Mouse (Mus musculus) kidney, embryonic 15.5 days (tissue): ENCODE results near the gene Cd5l. TPM values are rescaled to one million over a fixed set of nuclear protein-coding genes. Genes with fewer than 3 reads are reported as not detected.

Source experiments
- ATAC-seq: fragments of 200-750 bp; cut with Nextera tagmentation; replicated peaks from 2 replicates; pipeline ENCODE4 v1.8.0; 2017; ENCODE audit warnings: moderate TSS enrichment; ENCODE audit not compliant: low FRiP score
- H3K27ac ChIP-seq: fragments of 300-500 bp; sonication (generic); 2 replicates; pipeline ENCODE4 v1.5.1; 2015; ENCODE audit warnings: mild to moderate bottlenecking, inconsistent platforms
- H3K27me3 ChIP-seq: fragments of 300-500 bp; sonication (generic); 2 replicates; pipeline ENCODE4 v1.6.1; 2015; ENCODE audit warnings: inconsistent platforms
- H3K36me3 ChIP-seq: fragments of 300-500 bp; sonication (generic); 2 replicates; pipeline ENCODE4 v1.6.1; 2015; ENCODE audit warnings: inconsistent platforms
- H3K4me1 ChIP-seq: fragments of 300-500 bp; sonication (generic); 2 replicates; pipeline ENCODE4 v1.6.1; 2015; ENCODE audit warnings: inconsistent platforms
- H3K4me2 ChIP-seq: fragments of 300-500 bp; sonication (generic); 2 replicates; pipeline ENCODE4 v1.6.1; 2015; ENCODE audit warnings: moderate library complexity, mild to moderate bottlenecking, inconsistent platforms
- H3K4me3 ChIP-seq: fragments of 300-500 bp; sonication (generic); replicated peaks from 2 replicates; pipeline ENCODE4 v1.5.1; 2015; ENCODE audit warnings: mild to moderate bottlenecking, inconsistent platforms
- H3K9ac ChIP-seq: fragments of 300-500 bp; sonication (generic); 2 replicates; pipeline ENCODE4 v1.6.1; 2015; ENCODE audit warnings: mild to moderate bottlenecking, inconsistent platforms
- H3K9me3 ChIP-seq: fragments of 300-500 bp; sonication (generic); replicated peaks from 2 replicates; pipeline ENCODE4 v1.6.1; 2016; ENCODE audit warnings: inconsistent platforms
- WGBS: fragments of 180-500 bp; shearing (Covaris S2); methylation state at CpG from one replicate; pipeline ENCODE4 v1.1.7; 2015; ENCODE audit warnings: mixed read lengths; 5-methylcytosine and 5-hydroxymethylcytosine counted together
- polyA plus RNA-seq: library from polyadenylated mRNA; unstranded; fragments of >200 nt; fragmentation: Nextera tagmentation; extraction: Ambion mirVana; gene quantifications from 2 replicates; pipeline ENCODE4 v1.2.1, GENCODE M21; 2015

Cd5l gene
- polyA plus RNA-seq, 1 experiment from 2014 or later = 0.68 TPM

- peak; percentile 71; the same call in 1 of the 2 replicates for ATAC-seq
- Histone ChIP-seq H3K9ac (no peak overlapping the region), H3K4me3 (no peak overlapping the region), H3K9me3 (no peaks in the 10 kb centered on the region), H3K27me3 (no peaks in the 10 kb centered on the region), H3K4me2 (0 out of 2 replicates have a peak overlapping the region, but pooled peaks have one; percentile 12), H3K27ac (no peak overlapping the region), H3K36me3 (no peaks in the 10 kb centered on the region), H3K4me1 (peaks cover 4% of the 10 kb centered on the region; the same call in 1 of the 2 replicates)
- WGBS = 13% methylated on average over 12 of the region's 12 CpGs
These were observed 53.5 kb downstream of the Cd5l start for GRCm38 (mm10) chr3:87411150-87411549.

GRCm38 (mm10) chr3:87420645-87421044, 63.0 kb downstream of the Cd5l start:
- Histone ChIP-seq H3K27me3 (no peaks in the 10 kb centered on the region), H3K36me3 (no peaks in the 10 kb centered on the region), H3K9me3 (no peaks in the 10 kb centered on the region), H3K27ac (no peak overlapping the region), H3K4me1 (no peaks in the 10 kb centered on the region), H3K4me3 (no peak overlapping the region), H3K9ac (no peak overlapping the region), H3K4me2 (no peak overlapping the region)
- 56% methylated on average over 1 of the region's 1 CpGs for WGBS
- ATAC-seq = no peak

Other genes starting within 250 kb of the Cd5l start
- gene Kirrel, start 183.1 kb upstream of the Cd5l start, polyA plus RNA-seq = 17.2 and 18.5 TPM in 2 replicates
- gene Fcrls, start 94.1 kb upstream of the Cd5l start, polyA plus RNA-seq = 5.1 TPM in 2 replicates
- 0.36 and 0.66 TPM in 2 replicates for gene Fcrl1, start 18.5 kb downstream of the Cd5l start, polyA plus RNA-seq
- not detected in 2 replicates for gene Fcrl5, start 77.9 kb downstream of the Cd5l start, polyA plus RNA-seq
- gene Etv3, start 167.5 kb downstream of the Cd5l start, polyA plus RNA-seq = 14.4 and 15.7 TPM in 2 replicates